Mouse (Mus musculus) limb, embryonic 11.5 days (tissue): ENCODE results near the gene Lpcat3. TPM values are rescaled to one million over a fixed set of nuclear protein-coding genes. Genes with fewer than 3 reads are reported as not detected.
"Not testable (repeated sequence)": the region's sequence is repeated elsewhere in the genome, so short reads cannot be mapped to it uniquely, and the experiment has no call there.

Source experiments
- ATAC-seq: fragments of 200-750 bp; cut with Nextera tagmentation; 2 replicates; pipeline ENCODE4 v1.8.0; 2017; ENCODE audit warnings: low read depth; ENCODE audit not compliant: insufficient number of reproducible peaks, low FRiP score, low TSS enrichment
- DNase-seq: peaks from one replicate; pipeline ENCODE4 v3.0.0-alpha.2; 2015; ENCODE audit warnings: low spot score
- H3K27ac ChIP-seq: fragments of 300-500 bp; sonication (generic); replicated peaks from 2 replicates; pipeline ENCODE4 v1.5.1; 2014; ENCODE audit warnings: low read depth, mild to moderate bottlenecking, low read length
- H3K27me3 ChIP-seq: fragments of 300-500 bp; sonication (generic); 2 replicates; pipeline ENCODE4 v1.6.1; 2014; ENCODE audit warnings: mild to moderate bottlenecking, low read length, mixed read lengths; ENCODE audit not compliant: control insufficient read depth, insufficient read depth
- H3K36me3 ChIP-seq: fragments of 300-500 bp; sonication (generic); 2 replicates; pipeline ENCODE4 v1.6.1; 2014; ENCODE audit warnings: mild to moderate bottlenecking, low read length, moderate library complexity, mixed read lengths; ENCODE audit not compliant: control insufficient read depth, insufficient read depth
- H3K4me1 ChIP-seq: fragments of 300-500 bp; sonication (generic); 2 replicates; pipeline ENCODE4 v1.6.1; 2014; ENCODE audit warnings: low read length, mixed read lengths; ENCODE audit not compliant: control insufficient read depth, insufficient read depth
- H3K4me2 ChIP-seq: fragments of 300-500 bp; sonication (generic); 2 replicates; pipeline ENCODE4 v1.6.1; 2014; ENCODE audit warnings: low read depth, mild to moderate bottlenecking, moderate library complexity; ENCODE audit not compliant: severe bottlenecking
- H3K4me3 ChIP-seq: fragments of 300-500 bp; sonication (generic); 2 replicates; pipeline ENCODE4 v1.5.1; 2014; ENCODE audit warnings: low read depth, low read length
- H3K9ac ChIP-seq: fragments of 300-500 bp; sonication (generic); 2 replicates; pipeline ENCODE4 v1.6.1; 2014; ENCODE audit warnings: mild to moderate bottlenecking, low read length
- H3K9me3 ChIP-seq: fragments of 300-500 bp; sonication (generic); 2 replicates; pipeline ENCODE4 v1.6.1; 2016; ENCODE audit warnings: low read length; ENCODE audit not compliant: control insufficient read depth
- WGBS: fragments of 180-500 bp; shearing (Covaris S2); extraction: QIAGEN DNeasy Blood & Tissue Kit; methylation state at CpG from one replicate; pipeline ENCODE4 v1.1.7; 2014; 5-methylcytosine and 5-hydroxymethylcytosine counted together
- polyA plus RNA-seq: library from polyadenylated mRNA; unstranded; fragments of >200 nt; fragmentation: Nextera tagmentation; extraction: Ambion mirVana; gene quantifications from 2 replicates; pipeline ENCODE4 v1.2.1, GENCODE M21; 2014

The Lpcat3 gene
- polyA plus RNA-seq = 44.1 and 46.1 TPM in 2 replicates

- H3K27ac ChIP-seq = peak within 1 kb of the TSS; percentile 45
- WGBS = under 1% methylated on average over 60 of the region's 87 CpGs
Observed at GRCm38 (mm10) chr6:124662477-124663423, at the start of gene Lpcat3. Gene Lpcat3, plus strand, starts transcription at chr6:124663027.

DNA sequence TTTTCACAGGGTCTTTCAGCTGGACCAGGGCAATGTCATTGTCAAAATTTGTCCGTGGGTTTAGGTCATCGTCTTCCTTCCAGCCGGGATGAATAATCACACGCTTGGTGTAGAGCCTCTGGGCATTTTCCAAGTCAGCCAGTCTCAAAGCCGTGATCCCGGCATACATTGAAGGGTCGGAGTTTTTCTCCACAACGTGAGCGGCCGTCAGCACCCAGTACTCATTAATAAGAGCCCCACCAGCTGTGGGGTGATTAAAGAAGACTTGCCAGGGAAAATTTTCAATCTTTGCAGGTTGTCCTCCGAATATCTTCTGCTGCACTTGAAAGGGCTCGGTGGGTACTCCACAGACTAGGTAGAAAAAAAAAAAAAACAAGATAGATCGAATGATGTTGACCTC, 37.2 kb upstream of the Lpcat3 start:
- Histone ChIP-seq H3K4me2 (no peak overlapping the region), H3K27me3 (no peaks in the 10 kb centered on the region), H3K9me3 (no peaks in the 10 kb centered on the region), H3K4me3 (no peak overlapping the region), H3K36me3 (no peaks in the 10 kb centered on the region), H3K9ac (no peak overlapping the region), H3K4me1 (no peaks in the 10 kb centered on the region), H3K27ac (no peak overlapping the region)
- ATAC-seq = no peak
- WGBS = 90% methylated on average over 13 of the region's 13 CpGs
- no peak for DNase-seq

More at GRCm38 (mm10) chr6:124662477-124663423, at the start of gene Lpcat3:
- Histone ChIP-seq H3K4me3 (peak within 1 kb of the TSS; percentile 71), H3K27me3 (no peaks in the 10 kb centered on the region), H3K36me3 (no peaks in the 10 kb centered on the region), H3K4me2 (peak within 1 kb of the TSS; percentile 65), H3K4me1 (no peaks in the 10 kb centered on the region), H3K9me3 (no peaks in the 10 kb centered on the region), H3K9ac (peak within 1 kb of the TSS; percentile 64)
- DNase-seq = peak; percentile 99
- ATAC-seq = peak; percentile 98

GRCm38 (mm10) chr6:124626184-124626583, 36.6 kb upstream of the Lpcat3 start:
- H3K9me3 ChIP-seq, H3K4me3 ChIP-seq, H3K4me1 ChIP-seq, H3K9ac ChIP-seq, H3K27me3 ChIP-seq, ATAC-seq, H3K4me2 ChIP-seq, DNase-seq, H3K36me3 ChIP-seq, H3K27ac ChIP-seq: not testable (repeated sequence)
- WGBS = 61% methylated on average over 1 of the region's 1 CpGs

- no peak overlapping the region for H3K9ac ChIP-seq
- DNase-seq (no peak), ATAC-seq (no peak)
- 86% methylated on average over 4 of the region's 4 CpGs for WGBS
- H3K36me3 ChIP-seq = no peaks in the 10 kb centered on the region
- H3K27me3 ChIP-seq = no peaks in the 10 kb centered on the region
- no peaks in the 10 kb centered on the region for H3K4me1 ChIP-seq
- no peak overlapping the region for H3K4me3 ChIP-seq
- H3K27ac ChIP-seq = no peak overlapping the region
- H3K4me2 ChIP-seq = no peak overlapping the region
- H3K9me3 ChIP-seq = no peaks in the 10 kb centered on the region
Observed at GRCm38 (mm10) chr6:124630763-124631162, 32.1 kb upstream of the Lpcat3 start.

GRCm38 (mm10) chr6:124635985-124636384, 26.8 kb upstream of the Lpcat3 start, which contains the start of gene C1s2:
Gene C1s2, minus strand, starts transcription at chr6:124636085.
- not testable (repeated sequence) for H3K4me1 ChIP-seq, H3K4me3 ChIP-seq, ATAC-seq, H3K27me3 ChIP-seq, H3K27ac ChIP-seq, DNase-seq, H3K4me2 ChIP-seq, H3K9me3 ChIP-seq, H3K36me3 ChIP-seq, H3K9ac ChIP-seq
- 80% methylated on average over 2 of the region's 2 CpGs for WGBS

- ATAC-seq = not testable (repeated sequence)
Observed at GRCm38 (mm10) chr6:124636858-124637460, 25.9 kb upstream of the Lpcat3 start.

DNA sequence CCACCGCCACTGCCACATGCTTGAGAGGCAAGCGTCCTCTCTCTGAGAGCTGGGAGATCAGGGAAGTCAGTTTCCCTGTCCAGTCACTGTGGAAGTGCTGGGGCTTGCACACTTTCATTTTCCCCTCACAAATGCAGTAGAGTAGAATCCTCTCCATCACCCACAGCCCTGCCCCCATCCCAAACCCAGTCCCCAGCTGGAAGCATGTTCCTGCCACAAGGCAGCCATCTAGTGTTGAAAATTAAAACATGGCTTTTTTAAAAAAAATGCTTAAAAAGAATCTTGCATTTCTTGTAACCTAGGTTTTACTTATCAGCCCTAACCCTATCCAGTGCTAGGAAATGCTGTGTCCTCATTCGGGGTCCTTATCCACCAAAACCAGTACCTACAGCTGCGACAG, 22.8 kb upstream of the Lpcat3 start:
- no peak for DNase-seq
- Histone ChIP-seq H3K4me1 (no peaks in the 10 kb centered on the region), H3K27me3 (no peaks in the 10 kb centered on the region), H3K4me3 (no peak overlapping the region), H3K9me3 (no peaks in the 10 kb centered on the region), H3K36me3 (no peaks in the 10 kb centered on the region), H3K9ac (no peak overlapping the region), H3K27ac (no peak overlapping the region), H3K4me2 (no peak overlapping the region)
- ATAC-seq = no peak
- 84% methylated on average over 4 of the region's 4 CpGs for WGBS

More at GRCm38 (mm10) chr6:124636858-124637460, 25.9 kb upstream of the Lpcat3 start:
- H3K9ac ChIP-seq, H3K27ac ChIP-seq, H3K4me1 ChIP-seq, H3K27me3 ChIP-seq, H3K4me3 ChIP-seq, H3K4me2 ChIP-seq, H3K9me3 ChIP-seq, DNase-seq, H3K36me3 ChIP-seq: not testable (repeated sequence)
- WGBS = 43% methylated on average over 6 of the region's 6 CpGs

DNA sequence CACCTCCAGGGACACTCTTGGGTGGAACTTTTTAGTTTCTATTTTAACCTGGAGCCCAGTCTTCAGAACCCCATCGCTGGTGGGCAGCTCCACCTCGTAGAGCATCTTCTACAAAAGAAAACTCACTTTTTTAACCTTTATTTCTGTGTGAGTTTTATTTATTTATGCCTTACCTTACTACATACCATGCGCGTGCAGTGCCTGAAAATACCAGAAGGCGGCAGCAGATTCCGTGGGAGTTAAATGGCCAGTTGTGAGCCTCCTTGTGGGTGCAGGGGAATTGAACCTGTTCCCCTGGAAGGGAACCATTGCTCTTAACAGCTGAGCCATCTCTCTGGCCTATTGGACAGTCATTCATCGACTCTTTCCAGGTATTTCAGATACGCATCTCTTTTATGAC, 21.8 kb upstream of the Lpcat3 start:
- WGBS = 40% methylated on average over 8 of the region's 8 CpGs
- ATAC-seq (no peak), DNase-seq (peak; percentile 76)
- Histone ChIP-seq H3K27me3 (no peaks in the 10 kb centered on the region), H3K36me3 (no peaks in the 10 kb centered on the region), H3K4me2 (no peak overlapping the region), H3K4me3 (no peak overlapping the region), H3K9ac (no peak overlapping the region), H3K4me1 (no peaks in the 10 kb centered on the region), H3K27ac (no peak overlapping the region), H3K9me3 (no peaks in the 10 kb centered on the region)
